Mouse (Mus musculus): ENCODE results near the gene Trpv3. TPM values are rescaled to one million over a fixed set of nuclear protein-coding genes. Genes with fewer than 3 reads are reported as not detected.

Trpv3 gene
- polyA plus RNA-seq, 1 experiment, result 0.14 TPM

DNA sequence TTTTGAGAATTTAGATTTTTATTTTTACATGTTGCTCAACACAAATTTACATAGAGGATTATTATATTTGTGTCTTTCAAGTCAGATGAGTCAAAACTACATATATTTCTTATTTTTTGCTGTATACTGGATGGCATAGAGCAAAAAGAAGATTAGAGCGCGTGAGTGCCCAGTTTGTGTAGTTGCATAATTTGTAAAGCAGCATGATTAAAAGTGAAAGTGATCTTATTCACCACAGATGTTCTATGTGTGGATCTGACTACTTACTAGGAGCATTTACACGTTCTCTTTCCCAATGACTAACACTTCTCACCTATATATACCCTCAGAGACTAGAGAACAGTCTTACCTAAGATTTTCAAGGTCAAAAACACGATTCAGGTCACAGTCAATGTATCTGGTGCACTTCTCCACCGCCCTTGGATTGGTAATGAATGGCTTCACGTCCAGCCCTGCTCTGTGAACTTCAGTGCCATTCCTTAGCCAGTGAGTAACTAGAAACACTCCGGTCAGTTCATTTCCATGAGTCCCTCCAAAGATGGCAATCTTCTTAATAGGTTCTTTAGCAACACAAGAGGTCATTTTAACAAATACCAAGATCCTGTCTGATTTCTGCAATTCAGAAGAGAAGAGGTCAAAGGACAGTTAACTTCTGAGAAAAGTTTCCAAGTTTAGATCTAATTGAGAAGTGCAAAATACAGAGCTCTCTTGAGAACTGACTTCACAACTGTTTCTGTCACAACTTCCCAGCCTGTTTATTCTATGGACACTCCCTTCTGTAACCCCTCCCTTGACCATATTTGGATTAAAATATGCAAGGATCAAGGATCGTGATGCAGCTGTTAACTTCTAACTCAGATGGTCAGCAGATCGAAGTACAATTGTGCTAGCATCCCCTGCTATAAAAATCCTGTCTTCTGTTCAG is 57.0 kb downstream of the Trpv3 start:
- Histone ChIP-seq H3K4me3 (ENCODE audit: extremely low read depth, insufficient read depth, insufficient read length) (no peak overlapping the region), H3K27ac (ENCODE audit: insufficient read depth, low read length) (no peak overlapping the region), H3K36me3 (ENCODE audit: control insufficient read depth, insufficient read depth, low read length) (no peaks in the 10 kb centered on the region), H3K4me1 (ENCODE audit: control insufficient read depth, insufficient read depth, insufficient read length) (no peaks in the 10 kb centered on the region), H3K27me3 (ENCODE audit: control insufficient read depth, insufficient read depth, low read length) (no peaks in the 10 kb centered on the region)
- no peak for TF ChIP-seq POLR2A (IDR thresholded peaks at IDR 0.05; ENCODE audit: low read depth, low read length)
- TF ChIP-seq CTCF (IDR thresholded peaks at IDR 0.05; ENCODE audit: extremely low read depth, insufficient read depth, insufficient read length, insufficient replicate concordance), result no peak
- WGBS, result 64% methylated on average over 9 of the region's 9 CpGs
- no peak for DNase-seq (ENCODE audit: low read depth in 1 of 2, low spot score in 2 of 2)

DNA sequence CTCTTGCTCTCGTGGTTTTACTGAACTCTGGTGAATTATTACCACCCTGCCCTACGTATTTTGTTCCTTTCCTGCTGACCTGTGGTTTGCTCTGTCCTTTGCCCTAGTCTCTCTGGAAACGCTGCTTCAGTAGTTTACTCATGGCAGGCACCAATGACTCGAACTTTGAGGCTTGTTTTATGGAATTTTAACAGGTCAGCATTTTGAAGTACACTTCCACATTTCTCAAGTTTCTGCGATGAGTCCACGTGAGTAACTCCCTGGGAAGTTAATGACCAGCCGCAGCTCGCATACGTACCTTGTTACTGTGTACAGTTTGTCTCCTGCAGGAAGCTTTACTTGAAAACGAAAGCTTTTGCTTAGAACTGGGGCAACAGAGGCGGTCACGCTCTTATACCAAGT is 59.3 kb downstream of the Trpv3 start:
- WGBS, result 15% methylated on average over 12 of the region's 12 CpGs
- TF ChIP-seq POLR2A (IDR thresholded peaks at IDR 0.05; ENCODE audit: low read depth, low read length), result no peak
- Histone ChIP-seq H3K36me3 (ENCODE audit: control insufficient read depth, insufficient read depth, low read length) (no peaks in the 10 kb centered on the region), H3K27me3 (ENCODE audit: control insufficient read depth, insufficient read depth, low read length) (no peaks in the 10 kb centered on the region), H3K4me1 (ENCODE audit: control insufficient read depth, insufficient read depth, insufficient read length) (no peaks in the 10 kb centered on the region; the same call in 1 of the 2 replicates), H3K4me3 (ENCODE audit: extremely low read depth, insufficient read depth, insufficient read length) (no peak overlapping the region), H3K27ac (ENCODE audit: insufficient read depth, low read length) (no peak overlapping the region)
- no peak for DNase-seq (ENCODE audit: low read depth in 1 of 2, low spot score in 2 of 2)

DNA sequence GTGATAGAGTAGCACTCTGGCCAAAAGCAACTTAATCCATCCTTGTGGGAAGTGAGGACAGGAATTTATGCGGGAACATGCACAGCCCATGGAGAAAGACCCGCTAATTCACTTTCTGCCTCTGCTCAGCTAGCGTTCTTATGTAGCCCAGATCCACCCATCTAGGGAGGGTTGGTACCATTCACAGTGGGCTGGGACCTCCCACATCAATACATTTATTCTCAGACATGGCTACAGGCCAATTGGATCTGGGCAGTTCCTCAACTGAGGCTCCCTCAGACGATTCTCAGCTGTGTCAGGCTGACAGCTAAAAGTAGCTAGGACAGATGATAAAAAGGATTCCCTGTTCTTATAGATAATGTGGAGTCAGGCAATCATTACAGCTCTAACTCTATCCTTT is 60.2 kb downstream of the Trpv3 start:
- no peak for TF ChIP-seq CTCF (IDR thresholded peaks at IDR 0.05; ENCODE audit: extremely low read depth, insufficient read depth, insufficient read length, insufficient replicate concordance)
- TF ChIP-seq POLR2A (IDR thresholded peaks at IDR 0.05; ENCODE audit: low read depth, low read length), result no peak
- WGBS, result 75% methylated on average over 4 of the region's 4 CpGs
- no peak overlapping the region for H3K4me3 ChIP-seq (ENCODE audit: extremely low read depth, insufficient read depth, insufficient read length)

DNA sequence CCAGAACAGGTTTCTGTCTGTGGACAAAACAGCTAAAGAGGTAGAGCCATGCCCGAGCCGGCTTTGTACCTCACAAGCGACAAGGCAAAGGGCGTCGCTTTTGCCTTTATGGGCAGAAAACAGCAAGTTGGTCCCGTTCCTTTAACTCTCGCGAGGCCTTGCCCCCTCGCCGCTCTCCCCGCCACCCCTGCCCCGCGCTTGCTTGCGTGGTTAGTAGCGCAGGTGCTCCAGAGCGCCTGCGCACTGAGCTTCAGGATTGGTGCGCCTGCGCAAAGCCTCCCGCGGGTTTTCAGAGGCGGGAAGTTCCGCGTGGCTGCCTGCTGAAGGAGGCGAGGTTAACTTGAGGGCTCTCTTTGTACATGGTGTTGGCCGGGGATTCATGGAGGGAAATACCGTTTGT is 62.3 kb downstream of the Trpv3 start, which contains the start of the genes Aspa, Gm49340 and Spata22:
Gene Aspa, minus strand, starts transcription at position 155 of the 400 bp plus-strand sequence.
Gene Gm49340, plus strand, starts transcription at position 300 of the 400 bp plus-strand sequence.
Gene Spata22, plus strand, starts transcription at position 300 of the 400 bp plus-strand sequence.
- Histone ChIP-seq H3K36me3 (ENCODE audit: control insufficient read depth, insufficient read depth, low read length) (no peaks in the 10 kb centered on the region), H3K4me1 (ENCODE audit: control insufficient read depth, insufficient read depth, insufficient read length) (no peaks in the 10 kb centered on the region; the same call in 1 of the 2 replicates), H3K4me3 (ENCODE audit: extremely low read depth, insufficient read depth, insufficient read length) (no peak within 1 kb of the TSS), H3K27ac (ENCODE audit: insufficient read depth, low read length) (no peak within 1 kb of the TSS), H3K27me3 (ENCODE audit: control insufficient read depth, insufficient read depth, low read length) (no peaks in the 10 kb centered on the region)
- no peak for TF ChIP-seq CTCF (IDR thresholded peaks at IDR 0.05; ENCODE audit: extremely low read depth, insufficient read depth, insufficient read length, insufficient replicate concordance)
- no peak for TF ChIP-seq POLR2A (IDR thresholded peaks at IDR 0.05; ENCODE audit: low read depth, low read length)
- DNase-seq (ENCODE audit: low read depth in 1 of 2, low spot score in 2 of 2), result no peak
- WGBS, result 90% methylated on average over 27 of the region's 27 CpGs

More for the DNA sequence above, 60.2 kb downstream of the Trpv3 start:
- Histone ChIP-seq H3K27ac (ENCODE audit: insufficient read depth, low read length) (no peak overlapping the region), H3K27me3 (ENCODE audit: control insufficient read depth, insufficient read depth, low read length) (no peaks in the 10 kb centered on the region), H3K4me1 (ENCODE audit: control insufficient read depth, insufficient read depth, insufficient read length) (no peaks in the 10 kb centered on the region; the same call in 1 of the 2 replicates), H3K36me3 (ENCODE audit: control insufficient read depth, insufficient read depth, low read length) (no peaks in the 10 kb centered on the region)
- DNase-seq (ENCODE audit: low read depth in 1 of 2, low spot score in 2 of 2), result no peak

DNA sequence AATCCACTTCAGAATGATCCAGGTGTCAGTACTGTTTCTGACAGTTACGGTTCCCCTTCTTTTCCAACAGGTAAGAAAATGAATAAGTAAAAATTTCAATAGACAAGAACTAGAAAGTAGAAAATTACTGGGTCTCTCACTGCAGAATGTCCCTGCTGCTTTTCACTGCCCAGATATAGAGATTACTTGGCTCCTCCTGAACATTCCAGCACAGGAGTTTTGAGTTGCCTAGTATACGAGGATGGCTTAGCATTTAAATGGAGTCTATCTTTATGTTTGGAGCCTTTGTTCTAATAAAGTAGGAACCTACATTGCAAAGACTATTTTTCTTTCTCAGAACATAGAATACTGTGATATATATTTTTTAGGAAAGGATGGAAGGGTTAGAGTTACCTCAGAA is 66.2 kb downstream of the Trpv3 start:
- H3K36me3 ChIP-seq (ENCODE audit: control insufficient read depth, insufficient read depth, low read length), result no peaks in the 10 kb centered on the region
- H3K27me3 ChIP-seq (ENCODE audit: control insufficient read depth, insufficient read depth, low read length), result no peaks in the 10 kb centered on the region
- no peaks in the 10 kb centered on the region; the same call in 1 of the 2 replicates for H3K4me1 ChIP-seq (ENCODE audit: control insufficient read depth, insufficient read depth, insufficient read length)
- 80% methylated on average over 2 of the region's 2 CpGs for WGBS
- no peak for DNase-seq (ENCODE audit: low read depth in 1 of 2, low spot score in 2 of 2)
- no peak for TF ChIP-seq CTCF (IDR thresholded peaks at IDR 0.05; ENCODE audit: extremely low read depth, insufficient read depth, insufficient read length, insufficient replicate concordance)
- TF ChIP-seq POLR2A (IDR thresholded peaks at IDR 0.05; ENCODE audit: low read depth, low read length), result no peak
- no peak overlapping the region for H3K27ac ChIP-seq (ENCODE audit: insufficient read depth, low read length)
- no peak overlapping the region for H3K4me3 ChIP-seq (ENCODE audit: extremely low read depth, insufficient read depth, insufficient read length)

DNA sequence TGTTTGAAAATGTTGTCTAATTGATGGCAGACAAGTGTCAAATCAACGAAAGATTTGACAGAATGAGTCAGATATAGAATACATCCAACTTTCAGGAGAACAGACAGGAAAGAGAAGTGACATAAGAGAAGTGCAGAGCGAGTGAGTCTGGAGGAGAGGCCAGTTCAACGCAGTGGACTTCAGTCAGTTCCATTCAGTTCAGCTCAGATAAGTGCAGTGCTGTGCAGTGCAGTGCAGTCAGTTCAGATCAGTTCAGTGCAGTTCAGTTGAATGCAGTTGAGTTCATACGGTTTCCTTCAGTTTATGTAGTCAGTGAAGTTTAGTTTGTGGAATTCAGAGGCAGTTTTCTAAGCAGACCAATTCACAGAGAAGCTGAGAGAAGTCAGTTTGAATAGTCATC is 69.7 kb downstream of the Trpv3 start:
- Histone ChIP-seq H3K4me3 (ENCODE audit: extremely low read depth, insufficient read depth, insufficient read length) (no peak overlapping the region), H3K27ac (ENCODE audit: insufficient read depth, low read length) (no peak overlapping the region), H3K4me1 (ENCODE audit: control insufficient read depth, insufficient read depth, insufficient read length) (no peaks in the 10 kb centered on the region), H3K27me3 (ENCODE audit: control insufficient read depth, insufficient read depth, low read length) (no peaks in the 10 kb centered on the region), H3K36me3 (ENCODE audit: control insufficient read depth, insufficient read depth, low read length) (no peaks in the 10 kb centered on the region)
- 72% methylated on average over 4 of the region's 4 CpGs for WGBS
- no peak for DNase-seq (ENCODE audit: low read depth in 1 of 2, low spot score in 2 of 2)
- TF ChIP-seq POLR2A (IDR thresholded peaks at IDR 0.05; ENCODE audit: low read depth, low read length), result no peak
- no peak for TF ChIP-seq CTCF (IDR thresholded peaks at IDR 0.05; ENCODE audit: extremely low read depth, insufficient read depth, insufficient read length, insufficient replicate concordance)

Other genes with a start within 250 kb of the Trpv3 start
- 2.2 and 2.4 TPM in 2 replicates for gene Camkk1, start 248.4 kb upstream of the Trpv3 start, polyA plus RNA-seq (2012; rRNA removed)
- 1.8 and 2.0 TPM in 2 replicates for gene Ncbp3, start 219.6 kb upstream of the Trpv3 start, polyA plus RNA-seq (2012; rRNA removed)
- 5.0 and 5.1 TPM in 2 replicates for gene Itgae, start 176.8 kb upstream of the Trpv3 start, polyA plus RNA-seq (2012; rRNA removed)
- gene Haspin, start 129.1 kb upstream of the Trpv3 start, polyA plus RNA-seq (2012; rRNA removed), result 2.2 and 2.5 TPM in 2 replicates
- 0.22 and 0.28 TPM in 2 replicates for gene P2rx5, start 107.0 kb upstream of the Trpv3 start, polyA plus RNA-seq (2012; rRNA removed)
- gene Emc6, start 90.4 kb upstream of the Trpv3 start, polyA plus RNA-seq (2012; rRNA removed), result 27.2 and 42.2 TPM in 2 replicates
- 17.0 and 18.7 TPM in 2 replicates for gene Tax1bp3, start 90.3 kb upstream of the Trpv3 start, polyA plus RNA-seq (2012; rRNA removed)
- gene Ctns, start 68.3 kb upstream of the Trpv3 start, polyA plus RNA-seq (2012; rRNA removed), result 10.7 and 11.9 TPM in 2 replicates
- 3.1 and 3.3 TPM in 2 replicates for gene Shpk, start 67.9 kb upstream of the Trpv3 start, polyA plus RNA-seq (2012; rRNA removed)
- not detected in 2 replicates for gene Trpv1, start 33.1 kb upstream of the Trpv3 start, polyA plus RNA-seq (2012; rRNA removed)
- 0.08 TPM in 1 of 2 replicates, not detected in the other for gene Aspa, start 62.2 kb downstream of the Trpv3 start, polyA plus RNA-seq (2012; rRNA removed)
- gene Gm49340, start 62.4 kb downstream of the Trpv3 start, polyA plus RNA-seq (2012; rRNA removed), result not detected in 2 replicates
- not detected in 2 replicates for gene Spata22, start 62.4 kb downstream of the Trpv3 start, polyA plus RNA-seq (2012; rRNA removed)
- not detected in 2 replicates for gene Olfr20, start 83.4 kb downstream of the Trpv3 start, polyA plus RNA-seq (2012; rRNA removed)
- not detected in 2 replicates for gene Olfr376, start 103.9 kb downstream of the Trpv3 start, polyA plus RNA-seq (2012; rRNA removed)
- not detected in 2 replicates for gene Olfr1, start 132.2 kb downstream of the Trpv3 start, polyA plus RNA-seq (2012; rRNA removed)
- not detected in 2 replicates for gene Olfr378, start 161.1 kb downstream of the Trpv3 start, polyA plus RNA-seq (2012; rRNA removed)
- not detected in 2 replicates for gene Olfr380, start 190.1 kb downstream of the Trpv3 start, polyA plus RNA-seq (2012; rRNA removed)
- gene Olfr381, start 224.2 kb downstream of the Trpv3 start, polyA plus RNA-seq (2012; rRNA removed), result not detected in 2 replicates
- not detected in 2 replicates for gene Olfr382, start 249.8 kb downstream of the Trpv3 start, polyA plus RNA-seq (2012; rRNA removed)